Mouse (Mus musculus): ENCODE measurements around the gene Golim4. TPM values are rescaled to one million over a fixed set of nuclear protein-coding genes. Genes with fewer than 3 reads are reported as not detected.
A peak's percentile ranks its signal among the peaks of the same experiment; 100 is the strongest.

Gene Golim4
- total RNA-seq, 2 experiments from 2014 or later: 26.2 to 31.5 TPM

DNA sequence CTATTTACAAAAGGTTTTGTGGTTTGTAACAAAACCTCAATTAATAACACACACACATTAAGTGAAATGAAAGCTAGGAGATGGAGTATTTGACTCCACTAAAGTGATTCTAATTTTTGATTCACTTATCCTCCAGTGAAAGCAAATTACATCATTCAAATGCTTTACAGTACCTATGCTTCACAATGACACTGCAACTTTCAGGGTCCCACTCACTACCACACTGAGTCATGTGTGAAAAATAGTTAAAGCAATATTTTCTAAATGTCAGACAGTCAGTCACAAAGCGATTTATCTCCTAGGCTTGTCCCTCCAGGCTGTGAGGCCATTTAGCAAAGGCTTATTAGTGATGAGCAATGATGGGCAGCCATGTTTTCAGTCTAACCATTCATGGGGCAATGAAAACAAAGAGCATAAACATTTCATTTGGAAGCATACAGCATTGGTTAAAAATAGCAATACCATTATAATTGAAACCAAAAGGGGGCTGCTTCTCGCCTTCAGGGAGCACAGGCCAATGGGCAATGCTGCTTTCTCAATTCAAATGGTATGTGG, 8.1 kb downstream of the Golim4 start:
- DNase-seq (ENCODE audit: low spot score in 2 of 2): no peak
- TF ChIP-seq CTCF (conservative IDR thresholded peaks at IDR 0.05): no peak
- H3K4me3 ChIP-seq: no peak overlapping the region
- H3K27ac ChIP-seq: no peak overlapping the region

DNA sequence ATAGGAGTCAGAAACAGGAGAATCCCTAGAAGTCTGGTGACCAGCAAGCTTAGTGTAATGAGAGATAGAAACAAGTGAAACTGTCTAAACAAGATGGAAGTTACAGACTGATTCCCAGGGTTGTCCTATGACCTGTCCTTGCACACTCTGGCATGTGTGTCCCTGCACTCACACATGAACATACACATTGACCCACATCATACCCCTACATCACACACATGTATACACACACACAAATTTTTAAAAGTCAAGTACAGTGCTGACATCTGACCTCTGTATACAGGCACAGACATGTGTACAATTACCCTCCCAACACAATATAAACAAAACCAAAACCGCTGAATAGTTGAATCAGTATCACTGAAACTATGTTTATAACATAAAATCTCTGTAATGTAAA, 8.7 kb downstream of the Golim4 start:
- DNase-seq (ENCODE audit: low spot score in 2 of 2): no peak
- Histone ChIP-seq H3K4me3 (no peak overlapping the region), H3K27ac (no peak overlapping the region)
- no peak for TF ChIP-seq CTCF (conservative IDR thresholded peaks at IDR 0.05)

DNA sequence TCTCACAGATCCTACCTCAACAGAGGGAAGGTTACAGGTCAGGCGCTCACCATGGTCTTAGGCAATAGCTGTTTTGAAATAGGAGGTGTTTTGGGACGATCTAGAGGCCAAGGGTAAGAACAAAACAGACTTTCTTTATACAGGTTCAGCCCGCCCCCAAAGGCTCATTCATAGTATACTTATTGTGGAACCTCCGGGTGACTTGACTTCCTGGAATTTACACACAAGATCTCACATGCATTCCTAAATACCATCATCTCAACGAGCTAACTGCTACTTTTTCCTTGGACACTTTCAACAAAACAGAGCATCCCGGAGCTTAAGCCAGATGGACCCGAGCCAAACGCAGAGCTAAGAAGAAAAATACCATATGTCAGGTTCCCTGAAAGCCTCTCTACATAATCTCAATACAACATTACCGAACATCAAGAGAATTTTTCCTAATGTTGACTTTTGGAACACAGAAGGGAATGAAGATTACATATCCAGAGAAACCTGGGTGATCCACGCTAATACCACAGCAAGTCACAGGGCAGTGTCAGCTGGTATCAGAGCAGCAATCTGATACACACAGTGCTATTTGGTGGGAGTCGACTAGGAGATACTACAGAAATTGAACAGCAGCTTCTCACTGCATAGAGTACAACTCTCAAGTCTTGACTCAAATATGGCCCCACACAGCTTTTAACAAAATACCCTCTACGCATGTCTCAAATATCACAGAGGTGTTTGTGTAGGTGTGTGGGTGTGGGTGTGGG, 14.3 kb downstream of the Golim4 start:
- TF ChIP-seq CTCF (conservative IDR thresholded peaks at IDR 0.05): no peak
- peak; percentile 14 to 18 for DNase-seq (ENCODE audit: low spot score in 2 of 2)
- Histone ChIP-seq H3K4me3 (no peak overlapping the region), H3K27ac (peak overlapping the region; percentile 18; the same call in 1 of the 2 replicates)

DNA sequence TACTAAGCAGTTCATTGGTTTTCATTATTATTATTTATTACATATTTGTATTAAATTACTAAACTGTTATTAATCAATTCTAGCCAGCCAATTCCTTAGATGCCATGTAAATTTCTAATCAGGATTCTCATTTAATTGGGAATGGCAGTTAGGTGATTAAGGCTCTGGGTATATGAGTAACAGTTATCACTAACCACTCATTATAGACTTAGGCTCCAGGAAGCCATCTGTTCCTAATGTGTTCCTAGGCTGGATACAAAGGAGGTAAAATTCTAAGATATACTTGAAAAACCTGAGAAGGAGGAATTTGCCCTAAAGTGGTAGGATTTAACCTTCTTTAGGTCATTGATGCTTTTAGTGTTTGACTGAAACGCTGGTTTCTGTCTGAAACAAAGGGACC, 14.9 kb downstream of the Golim4 start:
- DNase-seq (ENCODE audit: low spot score in 2 of 2): no peak
- no peak overlapping the region for H3K4me3 ChIP-seq
- TF ChIP-seq CTCF (conservative IDR thresholded peaks at IDR 0.05): no peak
- H3K27ac ChIP-seq: no peak overlapping the region

DNA sequence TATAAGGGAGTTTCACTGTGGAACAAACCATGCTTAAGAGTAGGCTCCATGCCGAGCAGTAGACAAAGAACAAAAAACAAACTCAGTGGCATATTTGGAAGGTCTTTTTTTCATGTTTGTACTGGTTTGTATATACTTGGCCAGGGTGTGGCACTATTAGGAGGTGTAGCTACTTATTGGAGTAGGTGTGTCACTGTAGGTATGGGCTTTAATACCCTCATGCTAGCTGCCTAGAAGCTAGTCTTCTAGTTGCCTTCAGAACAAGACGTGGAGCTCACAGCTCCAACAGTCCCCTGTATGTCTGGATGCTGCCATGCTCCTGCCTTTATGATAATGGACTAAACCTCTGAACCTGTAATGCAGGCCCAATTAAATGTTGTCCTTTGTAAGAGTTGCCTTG, 20.6 kb downstream of the Golim4 start:
- Histone ChIP-seq H3K4me3 (no peak overlapping the region), H3K27ac (no peak overlapping the region)
- no peak for DNase-seq (ENCODE audit: low spot score in 2 of 2)
- TF ChIP-seq CTCF (conservative IDR thresholded peaks at IDR 0.05): no peak

DNA sequence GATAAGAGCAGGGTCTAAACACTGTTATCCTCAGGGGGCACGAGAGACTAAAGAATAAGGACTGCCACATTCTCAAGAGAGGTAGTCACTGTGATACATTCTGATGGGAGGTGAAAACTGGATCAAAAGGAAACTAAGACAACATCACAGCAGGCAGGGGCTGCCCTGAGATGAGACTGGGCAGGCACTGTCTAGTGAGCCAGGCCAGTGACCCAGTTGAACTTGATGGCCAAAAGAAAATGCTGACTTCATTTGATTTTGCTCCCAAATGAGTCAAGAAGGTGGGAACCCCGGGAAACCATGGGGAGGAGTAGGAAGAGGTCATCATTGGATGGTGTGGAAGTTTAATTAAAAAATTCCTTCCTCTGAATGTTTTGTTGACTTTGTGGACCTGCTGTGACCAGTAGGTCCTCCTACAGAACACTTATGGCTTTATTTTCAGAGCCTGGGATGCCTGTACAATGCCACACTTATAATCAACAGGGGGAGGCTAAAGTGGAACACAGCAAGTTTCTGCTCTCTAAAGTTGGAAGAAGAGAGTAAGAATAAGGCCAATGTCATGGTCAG, 26.0 kb downstream of the Golim4 start:
- Histone ChIP-seq H3K27ac (no peak overlapping the region), H3K4me3 (no peak overlapping the region)
- TF ChIP-seq CTCF (conservative IDR thresholded peaks at IDR 0.05): no peak
- DNase-seq (ENCODE audit: low spot score in 2 of 2): no peak

DNA sequence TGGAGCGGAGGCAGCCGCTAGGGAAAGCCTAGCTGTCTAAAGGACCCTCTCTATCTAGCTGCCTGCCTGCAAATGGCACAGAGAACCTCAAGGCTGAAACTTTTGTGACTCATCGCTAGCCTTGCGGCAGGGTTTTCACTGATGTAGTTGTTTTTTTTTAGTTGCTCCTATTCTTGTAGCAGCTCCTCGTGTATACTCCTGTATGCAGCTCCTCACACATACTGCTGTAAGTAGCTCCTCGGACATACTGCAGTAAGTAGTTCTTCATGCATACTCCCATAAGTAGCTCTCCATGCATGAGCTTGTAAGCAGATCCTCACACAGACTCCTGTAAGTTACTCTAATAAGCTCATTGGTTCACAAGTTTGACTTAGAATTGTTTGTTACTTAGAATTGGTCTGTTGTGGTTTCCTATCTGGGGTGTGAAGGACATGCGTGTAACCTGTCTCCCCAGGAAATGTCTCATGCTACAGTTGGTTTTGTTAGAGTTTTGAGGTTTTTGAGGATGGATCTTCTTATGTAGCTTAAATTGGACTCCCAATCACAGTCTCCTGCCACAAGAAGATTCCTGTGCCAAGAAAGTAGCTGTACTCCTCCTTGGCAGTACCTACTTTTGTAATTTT, 26.7 kb downstream of the Golim4 start:
- H3K4me3 ChIP-seq: no peak overlapping the region
- DNase-seq (ENCODE audit: low spot score in 2 of 2): no peak
- no peak overlapping the region for H3K27ac ChIP-seq
- TF ChIP-seq CTCF (conservative IDR thresholded peaks at IDR 0.05): no peak

DNA sequence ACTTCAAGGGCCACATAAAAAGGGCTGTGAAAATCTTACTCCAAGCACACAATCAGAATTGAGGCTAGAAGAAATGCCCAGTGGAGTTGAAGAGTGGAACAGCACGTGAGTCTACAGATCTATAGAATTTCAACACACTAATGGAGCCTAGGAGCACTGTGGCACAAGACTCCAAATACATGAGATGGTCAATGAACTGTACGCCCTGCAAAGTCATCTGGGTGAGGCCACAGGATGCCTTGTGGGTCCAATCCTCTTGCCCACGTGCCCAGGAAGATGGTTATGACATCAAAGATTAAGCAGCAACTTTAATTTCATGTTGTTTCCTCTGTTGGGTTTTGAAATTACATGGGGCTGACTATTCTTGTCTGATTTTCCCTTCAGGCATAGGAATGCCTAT, 30.4 kb downstream of the Golim4 start:
- no peak for TF ChIP-seq CTCF (conservative IDR thresholded peaks at IDR 0.05)
- Histone ChIP-seq H3K4me3 (no peak overlapping the region), H3K27ac (no peak overlapping the region)
- DNase-seq (ENCODE audit: low spot score in 2 of 2): no peak

DNA sequence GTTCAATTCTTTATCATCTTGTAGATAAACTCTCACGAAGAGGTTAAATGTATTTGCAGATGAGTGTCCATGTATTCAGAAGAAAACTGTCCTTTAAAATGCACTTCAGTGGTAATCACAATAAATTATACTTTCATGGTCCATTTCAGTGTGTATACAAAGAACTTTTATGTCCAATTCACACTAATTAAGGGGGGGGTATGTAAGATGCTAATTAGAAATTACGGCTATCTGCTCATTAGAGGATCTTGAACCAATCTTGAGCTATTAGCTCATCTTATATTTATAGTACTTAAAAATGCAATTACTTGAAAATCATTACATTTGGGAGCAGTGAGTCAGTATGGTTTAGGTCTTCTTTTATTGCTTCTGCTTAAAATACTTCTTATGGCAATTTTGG, 31.6 kb downstream of the Golim4 start:
- no peak for DNase-seq (ENCODE audit: low spot score in 2 of 2)
- Histone ChIP-seq H3K4me3 (no peak overlapping the region), H3K27ac (peak overlapping the region; percentile 29; the same call in 1 of the 2 replicates)
- no peak for TF ChIP-seq CTCF (conservative IDR thresholded peaks at IDR 0.05)

DNA sequence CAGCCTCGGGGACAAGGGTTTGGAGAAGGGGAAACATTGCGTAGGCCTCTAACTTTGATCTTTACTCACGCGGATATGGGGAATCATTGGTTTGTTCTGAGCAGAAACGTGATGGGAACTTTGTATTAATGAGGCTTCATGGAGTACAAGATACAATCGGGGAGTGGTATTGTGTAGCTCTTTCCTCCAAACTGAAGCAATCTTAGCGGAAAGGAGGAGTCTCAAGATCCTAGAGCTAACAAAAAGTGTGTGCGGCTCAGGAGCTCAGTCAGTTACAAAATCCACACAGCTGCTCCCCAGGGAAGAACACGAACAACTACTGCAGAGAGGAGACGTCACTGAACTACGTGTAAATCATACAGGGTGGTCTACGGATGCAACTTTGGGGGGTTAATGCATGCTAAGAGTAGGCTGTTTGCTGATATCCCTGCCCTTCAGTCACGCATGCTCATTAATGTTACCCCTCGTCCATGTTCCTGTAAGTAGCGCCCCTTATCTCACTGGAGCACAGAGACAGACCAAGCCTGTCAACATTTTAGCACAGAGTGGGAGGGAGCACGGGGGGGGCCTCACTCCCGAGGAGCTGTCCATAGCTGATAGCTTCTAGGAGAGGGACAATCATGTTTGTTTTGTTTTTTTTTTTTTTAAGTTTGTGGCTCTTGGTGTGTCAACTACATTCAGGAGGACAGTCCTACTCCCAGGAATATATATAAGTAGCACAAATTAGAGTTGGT, 38.8 kb downstream of the Golim4 start:
- no peak for DNase-seq (ENCODE audit: low spot score in 2 of 2)
- Histone ChIP-seq H3K27ac (no peak overlapping the region), H3K4me3 (no peak overlapping the region)
- TF ChIP-seq CTCF (conservative IDR thresholded peaks at IDR 0.05): no peak

DNA sequence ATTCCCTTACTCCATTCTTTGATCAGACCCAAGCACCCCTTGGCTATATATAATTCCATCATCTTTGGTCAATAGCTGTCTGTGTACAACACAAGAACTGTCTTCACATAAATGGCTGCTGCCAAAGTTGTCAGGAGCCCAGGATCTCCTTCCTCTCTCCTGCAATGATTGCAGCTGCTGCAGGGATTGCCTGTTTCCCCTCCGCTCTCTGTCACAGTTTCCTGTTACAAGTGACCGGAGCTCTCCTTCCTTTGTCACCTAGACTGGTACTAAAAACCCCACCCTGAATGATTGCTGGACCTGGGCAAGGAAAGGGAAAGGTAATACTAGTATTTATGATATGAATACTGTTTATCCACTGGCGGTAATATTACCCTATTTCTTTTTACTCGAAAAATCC, 44.0 kb downstream of the Golim4 start:
- Histone ChIP-seq H3K27ac (no peak overlapping the region), H3K4me3 (no peak overlapping the region)
- no peak for DNase-seq (ENCODE audit: low spot score in 2 of 2)
- no peak for TF ChIP-seq CTCF (conservative IDR thresholded peaks at IDR 0.05)

DNA sequence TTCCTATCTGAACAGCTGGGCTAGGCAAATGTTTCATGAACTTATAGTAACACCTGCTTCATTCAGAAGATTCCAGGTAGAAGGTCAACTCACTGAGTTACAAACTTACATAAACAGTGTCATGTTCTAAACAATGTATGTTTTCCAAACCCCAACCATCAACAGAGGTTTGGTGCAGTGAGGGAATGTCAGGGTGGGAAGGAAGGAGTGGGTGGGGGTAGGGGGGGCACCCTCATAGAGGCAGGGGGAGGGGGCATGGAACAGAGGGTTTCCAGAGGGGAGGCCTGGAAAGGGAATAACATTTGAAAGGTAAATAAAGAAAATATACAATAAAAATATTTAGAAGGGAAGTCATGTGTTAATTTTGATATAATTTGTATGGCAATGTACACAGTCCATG, 46.0 kb downstream of the Golim4 start:
- Histone ChIP-seq H3K4me3 (no peak overlapping the region), H3K27ac (peak overlapping the region; percentile 41; the same call in 1 of the 2 replicates)
- no peak for TF ChIP-seq CTCF (conservative IDR thresholded peaks at IDR 0.05)
- DNase-seq (ENCODE audit: low spot score in 2 of 2): no peak

DNA sequence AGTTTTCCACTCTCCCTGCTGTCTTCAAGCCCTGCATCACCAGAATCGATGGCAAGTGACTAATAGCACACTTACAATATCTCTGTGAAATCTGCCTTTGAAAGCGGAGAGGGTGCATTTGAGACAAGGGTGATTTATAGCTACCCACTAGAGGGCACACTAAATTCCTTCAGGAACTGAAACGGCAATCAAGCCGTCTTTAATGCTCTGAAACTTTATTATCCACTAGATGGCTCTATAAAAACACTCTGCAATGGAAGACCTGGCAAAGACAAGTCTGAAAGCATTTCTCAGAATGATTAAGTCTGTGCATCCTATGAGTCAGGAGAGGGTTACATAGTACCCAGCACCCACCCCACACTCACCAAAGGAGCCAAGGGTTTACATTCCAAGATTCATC, 46.5 kb downstream of the Golim4 start:
- peak overlapping the region; percentile 41; the same call in 1 of the 2 replicates for H3K27ac ChIP-seq
- DNase-seq (ENCODE audit: low spot score in 2 of 2): peak; percentile 46 to 66
- peak; percentile 92 for TF ChIP-seq CTCF (conservative IDR thresholded peaks at IDR 0.05)
- H3K4me3 ChIP-seq: no peak overlapping the region

All from layer of hippocampus, adult 2 months (tissue).